Mouse (Mus musculus) frontal cortex, postnatal 25 days (tissue): Measurements from ENCODE around the gene Sdk1.
A peak's percentile ranks its signal among the peaks of the same experiment; 100 is the strongest.
"Not testable (repeated sequence)": the region's sequence is repeated elsewhere in the genome, so short reads cannot be mapped to it uniquely, and the experiment has no call there.

Source experiments
- DNase-seq, 2 experiments: peaks; one replicate each; pipeline ENCODE4 v3.0.0; 2022; ENCODE audit warnings: low spot score in 2 of 2

Gene Sdk1

DNA sequence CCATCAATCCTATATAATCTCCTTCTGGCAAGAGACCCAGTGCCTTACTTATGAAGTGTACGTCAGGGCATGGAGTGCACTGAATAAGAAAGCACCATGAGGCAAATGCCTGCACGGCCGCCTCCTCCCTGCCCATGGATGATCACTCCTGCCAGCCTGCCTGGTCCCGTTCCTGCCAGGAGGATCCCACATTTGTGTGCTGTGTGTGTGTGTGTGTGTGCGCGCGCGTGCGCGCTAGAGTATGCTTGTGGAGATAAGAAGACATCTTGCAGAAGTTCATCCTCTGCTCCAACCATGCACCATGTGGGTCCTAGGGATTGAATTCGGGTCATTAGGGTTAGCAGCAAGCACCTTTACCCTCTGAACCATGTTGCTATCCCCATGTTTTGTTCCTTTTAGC is 395.1 kb downstream of the Sdk1 start:
- DNase-seq: no peak

DNA sequence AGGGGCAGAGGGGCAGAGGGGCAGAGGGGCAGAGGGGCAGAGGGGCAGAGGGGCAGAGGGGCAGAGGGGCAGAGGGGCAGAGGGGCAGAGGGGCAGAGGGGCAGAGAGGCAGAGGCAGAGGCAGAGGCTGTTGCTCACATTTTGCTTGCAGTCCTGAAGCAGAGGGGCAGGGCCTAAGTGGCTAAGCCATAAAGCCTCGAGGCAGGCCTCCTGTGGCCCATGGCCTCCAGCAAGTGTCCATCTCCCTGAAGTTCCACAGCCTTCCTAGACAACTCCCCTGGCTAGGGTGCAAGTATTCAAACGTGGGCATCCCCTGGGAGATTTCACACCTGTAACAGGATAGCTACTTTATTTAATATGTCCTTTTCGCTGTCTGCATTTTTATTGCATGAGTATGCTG is 395.8 kb downstream of the Sdk1 start:
- DNase-seq: not testable (repeated sequence)

DNA sequence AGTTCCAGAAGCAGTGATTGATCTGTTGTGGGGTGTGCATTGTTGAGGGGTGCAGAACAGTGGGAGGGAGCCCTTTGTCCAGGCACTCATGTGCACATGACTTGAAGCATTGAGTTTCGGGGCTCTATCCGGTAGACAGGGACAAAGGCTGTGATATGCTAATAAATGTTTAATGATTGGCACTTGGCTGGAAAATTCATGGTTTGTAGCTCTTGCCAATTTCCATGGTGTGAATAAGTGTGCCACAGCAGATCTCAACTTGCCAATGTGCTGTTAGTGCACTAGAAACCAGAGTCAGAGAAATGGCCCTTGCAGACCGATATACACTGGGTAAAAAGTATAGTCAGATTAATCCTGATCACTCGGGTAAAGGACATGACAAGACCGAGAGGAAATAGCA is 404.4 kb downstream of the Sdk1 start:
- DNase-seq: no peak

DNA sequence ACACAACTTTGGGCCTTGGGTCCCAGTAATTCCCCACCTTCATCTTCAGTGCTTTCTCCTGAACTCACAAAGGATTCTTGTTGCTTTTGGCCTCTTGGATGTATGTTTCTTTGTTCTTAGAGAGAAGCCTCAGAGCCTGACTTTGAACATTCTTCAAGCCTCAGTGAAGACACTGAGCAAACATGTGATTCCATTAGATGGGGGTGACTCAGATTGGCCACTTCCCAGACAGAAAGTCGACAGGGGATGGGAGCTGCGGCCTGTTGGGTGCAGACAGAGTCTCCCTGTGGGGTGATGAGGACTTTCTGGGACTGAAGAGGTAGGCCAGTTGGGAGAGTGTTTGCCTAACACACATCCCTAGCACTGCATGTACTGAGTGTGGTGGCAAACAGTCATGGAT is 405.3 kb downstream of the Sdk1 start:
- no peak for DNase-seq

DNA sequence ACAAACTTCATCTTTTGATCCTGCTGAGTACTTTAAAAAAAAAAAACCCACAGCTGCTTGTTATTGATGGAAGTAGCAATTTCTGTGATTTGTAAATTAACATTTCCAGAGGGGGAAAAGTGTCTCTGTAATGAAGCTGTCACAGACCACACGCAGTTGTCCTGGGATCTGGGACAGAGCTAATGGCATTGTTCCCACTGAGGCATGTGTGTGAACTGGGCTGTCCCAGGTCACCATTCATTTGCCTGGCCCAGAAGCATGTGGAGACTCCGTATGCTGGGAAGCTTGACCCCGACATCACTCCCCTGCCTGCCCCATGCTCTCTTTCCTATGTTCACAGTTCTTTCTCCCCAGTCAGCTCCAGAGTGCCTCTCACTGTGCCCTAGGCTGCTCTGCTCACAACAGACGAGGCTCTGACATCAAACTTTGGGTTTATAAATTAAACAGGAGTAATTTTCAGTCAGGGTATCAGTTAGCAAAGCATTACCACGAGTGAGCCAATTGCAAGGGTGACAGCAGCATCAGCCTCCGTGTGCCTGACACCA is 408.6 kb downstream of the Sdk1 start:
- no peak for DNase-seq

DNA sequence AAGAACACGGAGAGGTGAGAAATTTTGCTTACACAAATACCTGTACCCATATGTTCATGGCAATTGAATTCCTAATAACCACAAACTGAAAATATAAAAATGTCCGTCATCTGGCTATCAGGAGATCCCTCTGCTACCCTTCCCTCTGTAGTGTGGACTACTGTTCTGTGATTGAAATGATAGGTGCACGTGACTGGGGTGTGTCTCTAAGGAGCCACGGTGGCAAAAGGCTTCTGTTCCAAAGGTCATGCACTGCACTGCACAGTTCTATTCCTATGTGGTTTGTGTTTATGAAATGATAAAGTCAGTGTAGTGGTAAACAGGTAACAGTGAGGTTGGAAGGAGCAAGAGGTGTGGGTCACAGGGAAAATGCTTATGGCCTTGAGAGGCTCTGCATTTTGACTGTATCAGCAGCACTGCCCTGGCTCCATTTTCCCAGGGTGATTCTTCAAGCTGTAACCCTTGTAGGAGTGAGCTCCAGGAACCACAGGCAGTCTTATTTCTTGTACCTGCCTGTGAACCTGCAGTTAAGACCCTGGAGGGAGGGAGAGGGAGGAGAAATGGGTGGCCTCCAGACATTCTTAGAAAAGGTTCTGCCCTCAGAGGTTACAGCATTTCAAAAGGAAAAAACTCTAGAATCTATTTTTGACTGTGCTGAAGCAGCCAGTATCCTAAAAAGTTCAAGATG is 410.5 kb downstream of the Sdk1 start:
- no peak for DNase-seq

DNA sequence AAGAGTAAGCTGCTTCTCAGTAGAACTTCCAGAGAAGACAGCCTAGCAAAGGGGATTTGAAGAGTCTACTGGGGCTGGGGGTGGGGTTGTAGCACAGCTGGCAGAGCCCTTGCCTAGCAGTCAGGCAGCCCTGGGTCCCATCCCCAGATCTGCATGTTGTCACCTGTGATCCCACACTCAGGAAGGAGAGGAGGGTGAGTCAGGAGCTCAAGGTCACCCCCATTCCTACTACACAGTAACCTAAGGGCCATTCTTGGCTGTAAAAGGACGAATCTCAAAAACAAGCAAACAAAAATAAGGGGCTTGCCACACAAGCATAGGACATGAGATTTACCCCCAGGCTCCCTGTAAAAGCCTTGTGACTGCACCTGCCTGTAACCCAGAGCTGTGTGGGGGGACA is 435.1 kb downstream of the Sdk1 start:
- DNase-seq: no peak

DNA sequence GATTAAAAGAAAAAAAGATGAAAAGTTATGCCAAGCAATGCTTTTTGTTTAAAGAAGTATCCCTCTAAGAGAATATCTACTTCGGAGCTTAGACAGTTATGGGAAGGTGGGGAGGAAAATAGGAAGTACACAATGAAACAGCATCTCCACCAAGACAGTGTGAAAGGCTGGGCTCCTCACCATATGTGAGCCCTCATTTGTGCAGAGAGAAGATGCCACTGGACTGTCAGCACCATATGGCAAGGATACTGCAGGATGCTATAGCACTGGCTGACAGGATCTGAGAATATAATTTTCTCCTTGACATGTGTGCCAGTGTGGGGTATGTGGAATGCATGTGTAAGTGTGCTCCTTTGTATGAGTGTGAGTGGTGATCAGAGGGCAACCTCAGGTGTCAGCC is 435.7 kb downstream of the Sdk1 start:
- DNase-seq: no peak

DNA sequence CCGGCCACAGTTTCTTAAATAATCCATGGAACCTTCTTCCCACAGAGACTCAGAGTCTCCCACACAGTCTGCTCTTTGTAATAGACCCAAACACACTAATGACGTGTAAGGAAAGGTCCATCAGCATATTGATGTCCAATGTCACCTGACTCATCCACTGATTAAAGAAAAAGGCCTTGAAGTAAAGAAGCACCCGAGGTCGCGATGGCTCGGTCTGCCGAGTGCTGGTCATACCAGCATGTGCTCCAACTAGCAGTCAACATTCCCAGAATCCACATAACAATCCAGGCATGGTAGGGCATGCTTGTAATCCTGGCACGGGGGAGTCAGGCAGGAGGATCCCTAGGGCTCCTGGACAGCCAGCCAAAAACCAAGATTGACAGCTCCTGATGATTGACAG is 436.6 kb downstream of the Sdk1 start:
- no peak for DNase-seq

DNA sequence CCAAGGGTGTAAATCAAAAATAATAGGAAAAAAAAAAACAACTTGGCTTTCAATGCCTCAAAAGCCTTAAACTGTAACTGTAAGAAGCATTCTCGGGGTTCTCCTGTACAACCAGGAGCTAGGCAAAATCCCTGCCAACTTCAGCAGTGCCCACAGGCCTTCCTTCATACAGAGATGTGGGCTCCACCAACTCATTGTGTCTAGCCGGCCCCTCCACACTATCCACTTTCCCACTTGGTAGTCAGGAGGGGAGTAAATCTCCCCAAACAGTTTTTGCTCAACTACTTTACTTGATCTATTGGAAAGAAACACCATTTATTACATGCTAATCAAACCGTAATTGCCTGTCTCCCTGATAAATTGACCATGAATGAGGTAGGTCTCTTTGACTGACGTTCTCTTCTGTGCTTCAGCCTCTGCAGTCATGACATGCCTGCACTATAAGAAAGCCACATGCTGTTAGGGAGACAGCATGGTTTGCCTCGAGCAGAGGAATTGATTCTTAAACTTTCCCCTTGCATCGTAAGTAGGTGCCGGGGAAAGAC is 445.7 kb downstream of the Sdk1 start:
- DNase-seq: no peak

DNA sequence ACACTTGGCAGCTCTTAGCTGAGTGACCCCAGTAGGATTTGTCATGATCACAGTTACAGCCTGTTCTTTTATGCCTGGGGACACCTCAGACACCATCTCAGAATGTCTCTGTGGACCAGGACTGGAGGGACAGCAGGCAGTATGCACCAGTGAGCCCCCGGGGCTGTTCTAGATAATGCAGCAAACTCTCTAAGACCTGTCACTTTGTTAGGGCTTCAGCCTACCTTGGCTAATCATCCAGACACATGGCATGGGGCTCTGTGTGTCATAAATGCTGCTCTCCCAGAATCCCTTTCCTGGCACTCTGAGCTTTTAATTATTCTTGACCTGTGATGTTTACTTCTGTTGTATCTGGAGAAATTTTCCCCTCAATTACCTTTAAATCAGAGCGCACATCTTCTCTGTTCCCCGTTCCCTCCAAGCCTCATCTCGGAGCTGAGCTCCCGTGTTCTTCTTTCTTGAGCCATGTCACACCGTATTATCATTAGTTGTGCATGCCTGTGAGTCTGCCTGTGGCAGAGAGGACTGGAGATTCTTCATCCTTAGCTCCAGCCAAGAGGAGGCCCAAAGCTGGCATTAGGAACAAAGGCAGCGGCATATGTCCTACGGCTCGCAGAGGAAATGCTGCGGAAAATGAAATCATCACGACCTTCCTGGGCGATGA is 448.3 kb downstream of the Sdk1 start:
- DNase-seq: no peak

DNA sequence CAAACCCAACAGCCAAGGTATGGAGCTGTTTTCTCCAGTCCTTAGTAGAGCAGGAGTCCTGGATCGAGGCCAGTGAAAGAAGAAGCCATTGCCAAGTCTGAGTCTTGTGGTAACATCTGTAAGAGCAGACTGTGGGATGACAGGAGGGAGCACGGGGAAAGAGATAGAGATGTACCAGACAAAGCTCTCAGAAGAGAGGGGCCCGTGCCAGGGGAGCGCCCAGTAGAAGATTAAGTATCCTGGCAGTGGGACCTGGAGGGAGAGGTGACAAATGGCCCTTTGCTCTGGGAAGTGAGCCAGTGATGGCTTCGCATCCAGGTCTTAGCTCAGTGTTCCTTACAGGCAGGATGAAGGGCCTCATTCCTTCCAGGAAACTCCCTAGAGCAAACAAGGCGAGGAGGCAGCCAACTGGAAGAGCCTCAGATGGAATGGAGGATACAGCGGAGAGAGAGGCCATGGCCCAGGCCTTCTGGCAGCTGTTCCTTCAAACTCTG is 450.2 kb downstream of the Sdk1 start:
- DNase-seq: no peak

DNA sequence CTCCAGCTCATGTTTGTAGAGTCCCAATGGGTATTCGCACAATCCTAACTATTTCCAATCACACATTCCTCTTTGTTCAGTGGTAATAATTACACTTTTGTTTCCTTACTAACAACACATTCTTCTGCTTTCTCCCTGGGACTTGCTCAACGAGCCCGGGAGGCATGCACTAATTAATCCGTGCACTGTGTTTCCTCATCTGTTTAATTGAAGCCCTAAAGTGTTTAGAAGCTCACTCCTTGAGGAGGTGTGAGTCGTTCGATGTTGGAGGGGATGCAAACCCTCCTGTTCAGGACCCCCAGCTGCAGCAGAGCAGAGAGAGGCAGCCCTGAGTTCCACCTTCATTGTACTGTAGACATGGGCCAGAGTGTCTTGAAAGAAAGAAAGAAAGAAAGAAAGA is 452.4 kb downstream of the Sdk1 start:
- DNase-seq: no peak

DNA sequence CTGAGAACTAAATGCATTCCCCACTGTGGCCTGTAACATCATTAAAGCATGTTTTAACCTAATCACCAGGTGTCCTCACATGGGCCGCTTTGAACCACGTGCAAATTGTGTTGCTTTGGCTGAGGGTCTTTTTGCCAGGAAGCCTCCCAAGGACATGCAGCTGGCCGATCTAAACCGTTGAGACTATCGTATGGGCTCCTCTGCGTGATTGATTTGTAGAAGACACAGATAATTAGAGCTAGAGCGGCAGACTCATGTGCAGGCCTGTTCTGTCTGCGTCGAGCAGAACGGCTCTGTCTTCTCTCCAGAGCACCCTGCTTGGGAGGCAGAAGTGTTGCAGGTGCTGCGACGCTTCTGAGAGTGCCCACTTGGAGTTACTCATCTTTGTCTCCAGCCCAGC is 453.6 kb downstream of the Sdk1 start:
- no peak for DNase-seq

DNA sequence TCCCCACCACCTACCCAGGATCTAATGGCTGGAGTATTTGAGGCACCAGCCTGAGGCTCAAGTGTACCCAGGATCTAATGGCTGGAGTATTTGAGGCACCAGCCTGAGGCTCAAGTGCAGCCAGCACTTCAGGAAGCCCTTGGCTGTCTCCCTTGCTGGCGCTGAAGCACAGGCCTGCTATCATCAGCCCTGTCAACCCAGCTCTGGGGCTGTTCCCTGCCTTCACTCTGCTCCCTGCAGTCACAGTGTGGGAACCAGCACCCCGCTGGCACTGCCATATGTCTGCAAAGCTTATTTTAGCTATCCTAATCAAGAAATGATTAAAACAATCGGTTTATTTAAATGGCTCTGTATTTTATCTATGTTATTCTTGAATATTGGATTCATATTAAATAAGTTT is 457.1 kb downstream of the Sdk1 start:
- DNase-seq: no peak

DNA sequence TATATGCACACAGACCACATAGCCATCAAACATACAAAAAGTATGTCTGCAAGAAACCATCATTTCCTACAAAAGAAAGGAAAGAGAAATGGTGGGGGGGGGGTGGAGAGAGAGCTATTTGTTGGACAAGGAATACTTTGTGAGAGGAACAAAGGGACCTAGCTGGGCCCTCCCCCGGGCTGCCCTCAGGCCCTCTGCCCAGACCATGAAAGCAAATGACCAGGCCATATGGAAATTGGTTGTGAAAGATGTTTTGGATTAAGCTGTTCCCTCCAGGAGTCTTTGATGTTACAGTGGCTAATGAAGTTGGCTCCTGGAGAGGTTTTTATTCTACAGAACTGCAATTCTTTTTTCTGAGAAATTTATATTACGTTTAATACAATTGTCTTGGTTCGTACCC is 479.5 kb downstream of the Sdk1 start:
- DNase-seq: no peak

DNA sequence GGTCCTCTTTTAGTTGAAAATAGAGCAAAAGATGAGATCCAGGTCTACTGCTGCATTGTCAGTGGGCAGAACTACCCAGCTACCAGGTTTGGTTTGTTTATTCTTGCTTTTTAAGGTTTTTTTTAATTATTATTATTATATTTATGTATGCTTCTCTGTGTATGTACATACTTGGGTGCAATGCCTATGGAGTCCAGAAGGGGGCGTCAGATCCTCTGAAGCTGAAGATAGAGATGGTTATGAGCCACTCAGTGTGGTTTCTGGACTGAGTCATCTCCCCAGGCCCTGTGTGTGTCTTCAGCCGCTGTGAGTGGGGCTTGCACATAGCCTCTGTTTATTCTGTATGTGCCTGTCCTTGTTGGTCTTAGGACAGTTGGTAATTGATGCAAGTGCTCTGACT is 486.7 kb downstream of the Sdk1 start:
- no peak for DNase-seq

DNA sequence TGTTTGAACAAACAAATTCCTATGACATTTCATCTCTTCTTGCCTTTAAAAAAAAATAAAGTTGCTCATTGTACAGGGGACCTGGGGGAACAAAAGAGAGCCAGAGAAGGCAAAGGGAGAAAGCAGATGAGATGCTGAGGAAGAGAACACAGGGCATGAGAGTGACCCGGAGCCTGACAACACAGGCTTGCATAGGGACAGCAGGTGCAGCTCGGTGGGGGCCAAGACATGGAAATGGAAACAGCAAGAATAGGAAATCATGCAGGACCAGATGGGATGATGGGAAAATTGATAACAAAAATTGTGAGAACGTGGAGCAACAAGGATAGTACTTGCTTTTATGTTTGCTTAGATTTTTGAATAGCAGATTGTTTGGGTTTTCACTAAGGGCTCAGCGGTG is 488.7 kb downstream of the Sdk1 start:
- no peak for DNase-seq

DNA sequence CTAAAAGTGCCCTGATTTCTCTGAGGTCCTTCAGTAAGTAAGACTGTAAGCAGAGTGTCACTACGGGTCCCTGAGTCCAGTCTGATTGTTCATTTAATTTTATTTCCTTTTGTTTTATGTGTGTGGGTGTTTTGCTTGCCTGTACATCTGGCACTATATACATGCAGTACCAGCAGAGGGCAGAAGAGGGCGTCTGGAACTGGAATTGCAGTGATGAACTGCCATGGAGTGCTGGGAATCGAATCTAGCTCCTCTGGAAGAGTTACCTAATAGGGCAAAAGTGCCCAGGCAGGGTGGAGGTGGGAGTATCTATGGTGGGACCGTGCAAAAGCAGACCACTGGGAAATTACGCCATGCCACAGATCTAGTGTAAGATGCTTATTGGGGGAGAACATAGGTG is 497.4 kb downstream of the Sdk1 start:
- DNase-seq: no peak

DNA sequence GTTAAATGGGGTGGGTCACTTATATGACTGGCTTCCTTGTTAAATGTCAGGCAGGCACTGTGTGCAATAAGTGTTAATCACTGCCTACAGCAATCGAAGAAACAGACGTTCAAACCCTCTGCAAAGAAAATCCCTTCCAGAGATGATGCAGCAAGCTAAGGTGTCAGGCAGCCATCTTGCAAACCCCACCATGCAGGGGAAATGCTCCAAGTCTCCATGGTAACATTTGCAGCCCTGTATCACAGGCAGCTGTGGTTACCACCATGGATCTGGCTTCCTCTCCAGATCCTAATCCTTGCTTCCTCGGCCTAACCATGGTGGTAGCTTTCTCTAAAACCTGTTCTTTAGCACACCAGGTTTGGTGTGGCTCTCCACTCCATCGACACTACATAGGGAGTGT is 507.5 kb downstream of the Sdk1 start:
- DNase-seq: no peak

DNA sequence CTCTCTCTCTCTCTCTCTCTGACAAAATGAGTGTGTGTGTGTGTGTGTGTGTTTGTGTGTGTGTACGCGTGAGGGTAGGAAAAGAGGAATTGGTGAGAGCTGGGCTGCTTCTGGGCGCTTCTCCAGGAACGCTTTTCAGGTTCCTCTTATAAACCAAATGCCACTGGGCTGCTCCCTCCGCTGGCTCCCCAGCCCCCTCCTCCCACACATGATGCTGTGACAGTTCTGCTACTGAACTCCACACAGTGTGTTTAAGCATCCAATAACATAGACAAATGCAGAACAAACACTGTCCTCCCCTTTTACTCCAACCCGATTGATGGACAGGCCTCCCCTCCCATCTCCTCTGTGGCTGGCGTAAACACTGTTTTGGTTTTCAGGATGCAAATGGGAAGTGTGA is 513.0 kb downstream of the Sdk1 start:
- peak in 1 of 2 experiments; percentile 29 for DNase-seq

DNA sequence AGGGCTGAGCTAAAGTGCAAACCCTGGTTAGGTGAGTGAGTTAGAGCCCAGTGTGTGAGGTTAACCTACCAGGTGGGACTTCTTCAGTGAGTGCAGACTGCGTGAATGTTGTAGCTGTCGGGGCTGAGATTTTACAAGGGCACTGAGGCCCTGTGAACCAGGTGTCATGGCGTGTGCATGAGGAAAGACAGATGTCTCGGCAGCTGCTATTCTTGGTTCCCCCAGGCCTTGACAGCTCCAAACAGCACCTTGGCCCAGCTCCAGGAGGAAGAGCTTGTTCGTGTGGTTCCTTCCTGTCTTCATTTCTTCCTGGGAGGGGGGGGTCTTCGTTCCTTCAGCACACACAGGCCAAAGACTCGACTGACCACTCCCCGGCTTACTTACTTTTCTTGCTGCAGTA is 517.6 kb downstream of the Sdk1 start:
- no peak for DNase-seq

DNA sequence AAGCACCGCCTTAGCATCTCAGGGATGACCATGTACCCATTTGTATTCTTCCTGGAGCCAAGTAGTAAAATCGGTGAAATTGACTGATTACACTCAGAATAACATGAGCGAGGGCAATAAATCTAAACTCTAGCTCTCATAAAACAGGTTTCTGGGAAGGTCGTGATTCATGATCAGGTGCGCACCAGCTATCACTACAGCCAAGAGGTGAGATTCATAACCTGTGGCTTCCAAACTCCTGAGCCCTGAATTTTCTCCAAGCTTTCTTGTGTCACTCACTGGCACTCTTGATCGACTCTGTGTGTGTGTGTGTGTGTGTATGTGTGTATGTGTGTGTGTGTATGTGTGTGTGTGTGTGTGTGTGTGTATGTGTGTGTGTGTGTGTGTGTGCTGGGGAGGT is 522.8 kb downstream of the Sdk1 start:
- DNase-seq: no peak
